Mouse (Mus musculus) lung, postnatal 0 days (tissue): ENCODE results near the gene Spns3.

Source experiments
- CTCF ChIP-seq: IDR thresholded peaks from 2 replicates; pipeline ENCODE4 v1.5.1; 2016; ENCODE audit warnings: antibody characterized with exemption, mild to moderate bottlenecking
- EP300 ChIP-seq: IDR thresholded peaks from 2 replicates; pipeline ENCODE4 v1.6.1; 2016; ENCODE audit warnings: antibody characterized with exemption, mild to moderate bottlenecking, control low read depth

- no peak for TF ChIP-seq CTCF
- no peak for TF ChIP-seq EP300
Observed at GRCm38 (mm10) chr11:72502236-72502635, 48.1 kb downstream of the Spns3 start.
